Mouse (Mus musculus): ENCODE results near the gene Arl13b. TPM values are rescaled to one million over a fixed set of nuclear protein-coding genes. Genes with fewer than 3 reads are reported as not detected.

Arl13b gene
- polyA plus RNA-seq, 1 experiment from 2014 or later, result 20.0 TPM

GRCm38 (mm10) chr16:62755307-62755706 is 91.5 kb downstream of the Arl13b start:
- no peaks in the 10 kb centered on the region for H3K27me3 ChIP-seq (ENCODE audit: insufficient read depth, low read length)
- H3K4me1 ChIP-seq (ENCODE audit: insufficient read depth), result no peaks in the 10 kb centered on the region
- H3K4me3 ChIP-seq (ENCODE audit: low read depth, low read length), result no peak overlapping the region
- H3K4me2 ChIP-seq, result no peak overlapping the region
- H3K9me3 ChIP-seq (ENCODE audit: low read depth, low read length), result no peaks in the 10 kb centered on the region
- no peaks in the 10 kb centered on the region for H3K36me3 ChIP-seq (ENCODE audit: insufficient read depth)
- 80% methylated on average over 6 of the region's 6 CpGs for WGBS
- TF ChIP-seq CTCF (IDR thresholded peaks at IDR 0.05; ENCODE audit: low read depth), result no peak
- ATAC-seq (ENCODE audit: insufficient read depth) (peak; percentile 80), DNase-seq (peak; percentile 54)
- no peak overlapping the region for H3K9ac ChIP-seq
- no peak overlapping the region for H3K27ac ChIP-seq (ENCODE audit: low read depth)

- ATAC-seq (ENCODE audit: insufficient read depth), result no peak
- WGBS, result 80% methylated on average over 1 of the region's 1 CpGs
Measured at GRCm38 (mm10) chr16:62753597-62753996, 93.2 kb downstream of the Arl13b start.

GRCm38 (mm10) chr16:62753079-62753478 is 93.8 kb downstream of the Arl13b start:
- no peak for ATAC-seq (ENCODE audit: insufficient read depth)
- DNase-seq, result no peak
- Histone ChIP-seq H3K36me3 (ENCODE audit: insufficient read depth) (no peaks in the 10 kb centered on the region), H3K4me2 (no peak overlapping the region), H3K9me3 (ENCODE audit: low read depth, low read length) (no peaks in the 10 kb centered on the region), H3K4me1 (ENCODE audit: insufficient read depth) (no peaks in the 10 kb centered on the region), H3K9ac (no peak overlapping the region), H3K27me3 (ENCODE audit: insufficient read depth, low read length) (no peaks in the 10 kb centered on the region), H3K4me3 (ENCODE audit: low read depth, low read length) (no peak overlapping the region), H3K27ac (ENCODE audit: low read depth) (no peak overlapping the region)
- no peak for TF ChIP-seq CTCF (IDR thresholded peaks at IDR 0.05; ENCODE audit: low read depth)
- 89% methylated on average over 4 of the region's 4 CpGs for WGBS

More at GRCm38 (mm10) chr16:62753597-62753996, 93.2 kb downstream of the Arl13b start:
- H3K9me3 ChIP-seq (ENCODE audit: low read depth, low read length), result no peaks in the 10 kb centered on the region
- H3K27ac ChIP-seq (ENCODE audit: low read depth), result no peak overlapping the region
- H3K27me3 ChIP-seq (ENCODE audit: insufficient read depth, low read length), result no peaks in the 10 kb centered on the region
- H3K4me3 ChIP-seq (ENCODE audit: low read depth, low read length), result no peak overlapping the region
- H3K4me2 ChIP-seq, result no peak overlapping the region
- no peaks in the 10 kb centered on the region for H3K36me3 ChIP-seq (ENCODE audit: insufficient read depth)
- no peaks in the 10 kb centered on the region for H3K4me1 ChIP-seq (ENCODE audit: insufficient read depth)
- TF ChIP-seq CTCF (IDR thresholded peaks at IDR 0.05; ENCODE audit: low read depth), result no peak
- H3K9ac ChIP-seq, result no peak overlapping the region
- DNase-seq, result no peak

- no peak for ATAC-seq (ENCODE audit: insufficient read depth)
- Histone ChIP-seq H3K36me3 (ENCODE audit: insufficient read depth) (no peaks in the 10 kb centered on the region), H3K4me1 (ENCODE audit: insufficient read depth) (no peaks in the 10 kb centered on the region), H3K27ac (ENCODE audit: low read depth) (no peak overlapping the region), H3K9me3 (ENCODE audit: low read depth, low read length) (no peaks in the 10 kb centered on the region), H3K4me3 (ENCODE audit: low read depth, low read length) (no peak overlapping the region), H3K27me3 (ENCODE audit: insufficient read depth, low read length) (no peaks in the 10 kb centered on the region), H3K9ac (no peak overlapping the region), H3K4me2 (no peak overlapping the region)
- TF ChIP-seq CTCF (IDR thresholded peaks at IDR 0.05; ENCODE audit: low read depth), result no peak
- WGBS, result 71% methylated on average over 2 of the region's 2 CpGs
- DNase-seq, result peak; percentile 11
Measured at GRCm38 (mm10) chr16:62745875-62746274, 101.0 kb downstream of the Arl13b start.

Small RNAs within 50 kb of the gene (microRNA-seq; reads per million reads assigned to microRNA genes)
- not detected for gene Gm25986 (ENCODE audit: borderline number of aligned reads)

Other genes with a start within 250 kb of the Arl13b start
- 8.8 and 9.8 TPM in 2 replicates for gene Nsun3, start 60.2 kb downstream of the Arl13b start, polyA plus RNA-seq (2014; fragmentation: Nextera tagmentation; extraction: Ambion mirVana)
- gene Stx19, start 32.4 kb downstream of the Arl13b start, polyA plus RNA-seq (2014; fragmentation: Nextera tagmentation; extraction: Ambion mirVana), result 2.4 TPM in 2 replicates
- gene Pros1, start 7.3 kb upstream of the Arl13b start, polyA plus RNA-seq (2014; fragmentation: Nextera tagmentation; extraction: Ambion mirVana), result 59.7 and 60.3 TPM in 2 replicates

Measured in lung, embryonic 14.5 days (tissue).